Mouse (Mus musculus): Measurements from ENCODE around the gene Sema6d. TPM values are rescaled to one million over a fixed set of nuclear protein-coding genes. Genes with fewer than 3 reads are reported as not detected.

Gene Sema6d
- polyA plus RNA-seq, 1 experiment from 2014 or later = 4.9 TPM

GRCm38 (mm10) chr2:124120355-124120754, 30.6 kb downstream of the Sema6d start:
- no peak for TF ChIP-seq CTCF (IDR thresholded peaks at IDR 0.05; ENCODE audit: low read depth)
- H3K4me1 ChIP-seq (replicated peaks; ENCODE audit: insufficient read depth, low read length) = no peaks in the 10 kb centered on the region
- H3K27ac ChIP-seq = no peak overlapping the region
- WGBS = 81% methylated on average over 1 of the region's 1 CpGs
- ATAC-seq (replicated peaks; ENCODE audit: low FRiP score, low read depth) (no peak), DNase-seq (ENCODE audit: low spot score) (no peak)
- no peak overlapping the region for H3K9ac ChIP-seq (ENCODE audit: low read depth, low read length)
- H3K9me3 ChIP-seq (replicated peaks; ENCODE audit: low read length) = no peaks in the 10 kb centered on the region
- H3K36me3 ChIP-seq (ENCODE audit: insufficient read depth, low read length) = no peaks in the 10 kb centered on the region
- H3K4me2 ChIP-seq (ENCODE audit: low read length) = no peak overlapping the region
- H3K27me3 ChIP-seq (ENCODE audit: insufficient read depth, low read length) = no peaks in the 10 kb centered on the region
- H3K4me3 ChIP-seq (replicated peaks; ENCODE audit: low read depth, low read length) = no peak overlapping the region

GRCm38 (mm10) chr2:124121539-124121938, 31.8 kb downstream of the Sema6d start:
- DNase-seq (ENCODE audit: low spot score) (no peak), ATAC-seq (replicated peaks; ENCODE audit: low FRiP score, low read depth) (no peak)
- 64% methylated on average over 2 of the region's 2 CpGs for WGBS
- Histone ChIP-seq H3K9me3 (replicated peaks; ENCODE audit: low read length) (no peaks in the 10 kb centered on the region), H3K36me3 (ENCODE audit: insufficient read depth, low read length) (no peaks in the 10 kb centered on the region), H3K4me1 (replicated peaks; ENCODE audit: insufficient read depth, low read length) (no peaks in the 10 kb centered on the region), H3K4me3 (replicated peaks; ENCODE audit: low read depth, low read length) (no peak overlapping the region), H3K9ac (ENCODE audit: low read depth, low read length) (no peak overlapping the region), H3K27ac (no peak overlapping the region), H3K27me3 (ENCODE audit: insufficient read depth, low read length) (no peaks in the 10 kb centered on the region), H3K4me2 (ENCODE audit: low read length) (no peak overlapping the region)
- TF ChIP-seq CTCF (IDR thresholded peaks at IDR 0.05; ENCODE audit: low read depth) = no peak

GRCm38 (mm10) chr2:124125504-124125903, 35.7 kb downstream of the Sema6d start:
- H3K9ac ChIP-seq (ENCODE audit: low read depth, low read length) = no peak overlapping the region
- H3K4me3 ChIP-seq (replicated peaks; ENCODE audit: low read depth, low read length) = no peak overlapping the region
- no peak overlapping the region for H3K27ac ChIP-seq
- 70% methylated on average over 7 of the region's 7 CpGs for WGBS
- no peaks in the 10 kb centered on the region for H3K9me3 ChIP-seq (replicated peaks; ENCODE audit: low read length)
- H3K4me2 ChIP-seq (ENCODE audit: low read length) = no peak overlapping the region
- no peak for ATAC-seq (replicated peaks; ENCODE audit: low FRiP score, low read depth)
- no peak for TF ChIP-seq CTCF (IDR thresholded peaks at IDR 0.05; ENCODE audit: low read depth)
- no peaks in the 10 kb centered on the region for H3K36me3 ChIP-seq (ENCODE audit: insufficient read depth, low read length)
- no peaks in the 10 kb centered on the region for H3K4me1 ChIP-seq (replicated peaks; ENCODE audit: insufficient read depth, low read length)
- H3K27me3 ChIP-seq (ENCODE audit: insufficient read depth, low read length) = no peaks in the 10 kb centered on the region
- no peak for DNase-seq (ENCODE audit: low spot score)

GRCm38 (mm10) chr2:124126853-124127252, 37.1 kb downstream of the Sema6d start:
- no peak overlapping the region for H3K9ac ChIP-seq (ENCODE audit: low read depth, low read length)
- H3K27ac ChIP-seq = no peak overlapping the region
- no peaks in the 10 kb centered on the region for H3K27me3 ChIP-seq (ENCODE audit: insufficient read depth, low read length)
- ATAC-seq (replicated peaks; ENCODE audit: low FRiP score, low read depth) (no peak), DNase-seq (ENCODE audit: low spot score) (no peak)
- H3K4me1 ChIP-seq (replicated peaks; ENCODE audit: insufficient read depth, low read length) = no peaks in the 10 kb centered on the region
- no peak overlapping the region for H3K4me2 ChIP-seq (ENCODE audit: low read length)
- no peak for TF ChIP-seq CTCF (IDR thresholded peaks at IDR 0.05; ENCODE audit: low read depth)
- H3K9me3 ChIP-seq (replicated peaks; ENCODE audit: low read length) = no peaks in the 10 kb centered on the region
- H3K36me3 ChIP-seq (ENCODE audit: insufficient read depth, low read length) = no peaks in the 10 kb centered on the region
- 53% methylated on average over 3 of the region's 3 CpGs for WGBS
- H3K4me3 ChIP-seq (replicated peaks; ENCODE audit: low read depth, low read length) = no peak overlapping the region

GRCm38 (mm10) chr2:124130876-124131275, 41.1 kb downstream of the Sema6d start:
- TF ChIP-seq CTCF (IDR thresholded peaks at IDR 0.05; ENCODE audit: low read depth) = no peak
- Histone ChIP-seq H3K36me3 (ENCODE audit: insufficient read depth, low read length) (no peaks in the 10 kb centered on the region), H3K9ac (ENCODE audit: low read depth, low read length) (no peak overlapping the region), H3K27me3 (ENCODE audit: insufficient read depth, low read length) (no peaks in the 10 kb centered on the region), H3K4me1 (replicated peaks; ENCODE audit: insufficient read depth, low read length) (no peaks in the 10 kb centered on the region), H3K27ac (no peak overlapping the region), H3K4me3 (replicated peaks; ENCODE audit: low read depth, low read length) (no peak overlapping the region), H3K9me3 (replicated peaks; ENCODE audit: low read length) (no peaks in the 10 kb centered on the region), H3K4me2 (ENCODE audit: low read length) (no peak overlapping the region)
- whole genome bisulfite sequencing = 58% methylated on average over 2 of the region's 2 CpGs
- ATAC-seq (replicated peaks; ENCODE audit: low FRiP score, low read depth) (no peak), DNase-seq (ENCODE audit: low spot score) (peak; percentile 43)

- Histone ChIP-seq H3K4me1 (replicated peaks; ENCODE audit: insufficient read depth, low read length) (no peaks in the 10 kb centered on the region), H3K36me3 (ENCODE audit: insufficient read depth, low read length) (no peaks in the 10 kb centered on the region), H3K27me3 (ENCODE audit: insufficient read depth, low read length) (no peaks in the 10 kb centered on the region), H3K9ac (ENCODE audit: low read depth, low read length) (no peak overlapping the region), H3K4me2 (ENCODE audit: low read length) (no peak overlapping the region), H3K9me3 (replicated peaks; ENCODE audit: low read length) (no peaks in the 10 kb centered on the region), H3K27ac (no peak overlapping the region), H3K4me3 (replicated peaks; ENCODE audit: low read depth, low read length) (no peak overlapping the region)
- 62% methylated on average over 3 of the region's 3 CpGs for WGBS
- no peak for TF ChIP-seq CTCF (IDR thresholded peaks at IDR 0.05; ENCODE audit: low read depth)
- ATAC-seq (replicated peaks; ENCODE audit: low FRiP score, low read depth) (no peak; the same call in 1 of the 2 replicates), DNase-seq (ENCODE audit: low spot score) (peak; percentile 78)
Observed at GRCm38 (mm10) chr2:124141510-124142044, 51.8 kb downstream of the Sema6d start.

GRCm38 (mm10) chr2:124145528-124145927, 55.8 kb downstream of the Sema6d start:
- no peaks in the 10 kb centered on the region for H3K27me3 ChIP-seq (ENCODE audit: insufficient read depth, low read length)
- WGBS = 50% methylated on average over 1 of the region's 1 CpGs
- no peaks in the 10 kb centered on the region for H3K36me3 ChIP-seq (ENCODE audit: insufficient read depth, low read length)
- no peak overlapping the region for H3K27ac ChIP-seq
- H3K4me3 ChIP-seq (replicated peaks; ENCODE audit: low read depth, low read length) = no peak overlapping the region
- H3K9ac ChIP-seq (ENCODE audit: low read depth, low read length) = no peak overlapping the region
- no peaks in the 10 kb centered on the region for H3K9me3 ChIP-seq (replicated peaks; ENCODE audit: low read length)
- ATAC-seq (replicated peaks; ENCODE audit: low FRiP score, low read depth) (no peak), DNase-seq (ENCODE audit: low spot score) (no peak)
- H3K4me2 ChIP-seq (ENCODE audit: low read length) = no peak overlapping the region
- H3K4me1 ChIP-seq (replicated peaks; ENCODE audit: insufficient read depth, low read length) = no peaks in the 10 kb centered on the region
- TF ChIP-seq CTCF (IDR thresholded peaks at IDR 0.05; ENCODE audit: low read depth) = no peak
